Mouse (Mus musculus) urinary bladder, postnatal 14 days (tissue): ENCODE data around the gene Ccdc159.
A peak's percentile ranks its signal among the peaks of the same experiment; 100 is the strongest.

Source experiments
- DNase-seq: peaks from one replicate; pipeline ENCODE4 v3.0.0; 2021; ENCODE audit warnings: low spot score

Gene Ccdc159

GRCm38 (mm10) chr9:21927208-21927753 lies at the start of gene Ccdc159, which contains the start of gene Tmem205:
Gene Ccdc159, plus strand, starts transcription at chr9:21927471.
Gene Tmem205, minus strand, starts transcription at chr9:21927556.
- DNase-seq = peak; percentile 93

- no peak for DNase-seq
These were observed 38.0 kb upstream of the Ccdc159 start for GRCm38 (mm10) chr9:21889229-21889628.

- peak; percentile 62 for DNase-seq
These were observed 25.9 kb upstream of the Ccdc159 start for GRCm38 (mm10) chr9:21901223-21901820.

- DNase-seq = no peak
These were observed 23.2 kb upstream of the Ccdc159 start for GRCm38 (mm10) chr9:21904031-21904430.

GRCm38 (mm10) chr9:21908216-21908615 lies 19.1 kb upstream of the Ccdc159 start:
- no peak for DNase-seq

- DNase-seq = no peak
These were observed 17.6 kb upstream of the Ccdc159 start for GRCm38 (mm10) chr9:21909474-21910223.

- DNase-seq = no peak
These were observed 10.3 kb upstream of the Ccdc159 start for GRCm38 (mm10) chr9:21916851-21917492.

- peak; percentile 52 for DNase-seq
These were observed 9.7 kb upstream of the Ccdc159 start for GRCm38 (mm10) chr9:21917493-21918034.

GRCm38 (mm10) chr9:21918035-21918592 lies 9.2 kb upstream of the Ccdc159 start, which contains the start of gene Rab3d:
Gene Rab3d, minus strand, starts transcription at chr9:21918192.
- DNase-seq = peak; percentile 97

- DNase-seq = no peak
These were observed 8.4 kb upstream of the Ccdc159 start for GRCm38 (mm10) chr9:21918692-21919384.

GRCm38 (mm10) chr9:21923036-21923435 lies 4.2 kb upstream of the Ccdc159 start:
- DNase-seq = no peak

GRCm38 (mm10) chr9:21923490-21924098 lies 3.7 kb upstream of the Ccdc159 start:
- DNase-seq = no peak

- peak; percentile 97 for DNase-seq
These were observed 3.2 kb upstream of the Ccdc159 start for GRCm38 (mm10) chr9:21924099-21924493.

- DNase-seq = no peak
These were observed 2.2 kb upstream of the Ccdc159 start for GRCm38 (mm10) chr9:21925034-21925433.

- DNase-seq = no peak
These were observed 1.8 kb upstream of the Ccdc159 start for GRCm38 (mm10) chr9:21925506-21925905.

- no peak for DNase-seq
These were observed 1.1 kb upstream of the Ccdc159 start for GRCm38 (mm10) chr9:21926155-21926554.

GRCm38 (mm10) chr9:21926784-21927183 lies 487 bp upstream of the Ccdc159 start:
- DNase-seq = no peak

- DNase-seq = no peak
These were observed 1.9 kb downstream of the Ccdc159 start for GRCm38 (mm10) chr9:21929208-21929607.

- no peak for DNase-seq
These were observed 4.7 kb downstream of the Ccdc159 start for GRCm38 (mm10) chr9:21932006-21932405.

- DNase-seq = no peak
These were observed 5.3 kb downstream of the Ccdc159 start for GRCm38 (mm10) chr9:21932445-21933137.
